Comparison of ENCODE assay signal across 8 mouse cellular contexts in the genomic region with DNA sequence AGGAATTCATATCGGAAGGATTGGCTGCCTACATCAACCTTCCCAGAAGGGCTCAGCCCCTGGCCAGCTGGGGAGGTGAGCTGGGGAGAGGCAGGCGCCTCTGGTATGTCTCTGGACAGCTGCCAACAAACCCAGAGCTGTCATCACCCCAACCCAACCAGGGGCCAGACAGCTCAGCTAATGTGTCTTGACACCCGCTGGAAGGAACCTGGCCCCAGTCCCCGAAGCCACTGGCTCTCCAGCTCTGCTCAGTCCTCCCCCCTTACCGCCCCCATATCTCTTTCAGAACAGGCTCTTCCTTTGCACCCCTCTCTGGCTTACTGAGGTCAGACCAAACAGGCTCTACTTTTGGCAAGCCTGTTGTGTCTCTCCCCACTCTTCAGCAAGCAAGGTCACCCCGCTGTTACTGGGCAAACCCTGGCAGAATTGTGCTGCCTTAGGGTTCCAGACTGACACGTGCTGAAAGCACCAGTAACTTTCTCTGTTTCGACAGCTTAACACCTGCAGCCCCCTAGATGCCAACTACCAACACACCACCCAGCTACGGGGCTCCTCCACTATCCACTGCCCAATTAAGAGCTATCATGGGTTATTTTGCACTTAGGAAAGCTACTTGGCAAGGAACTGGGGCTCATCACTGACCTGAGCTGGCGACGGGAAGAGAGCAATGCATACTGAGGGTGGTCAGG. TPM values are rescaled to one million over a fixed set of nuclear protein-coding genes. Genes with fewer than 3 reads are reported as not detected.
DNase-seq lines count a peak whose midpoint lies in the region; ATAC-seq and TF ChIP-seq lines count a peak whose summit lies in the region.

No protein-coding gene starts in this region.

- H3K4me3 ChIP-seq in lung, adult 2 months (replicated peaks; ENCODE audit: extremely low read depth, low read depth, low read length): no peak overlapping the region
- H3K4me3 ChIP-seq in embryonic facial prominence, embryonic 14.5 days (ENCODE audit: low read depth, low read length): no peak overlapping the region
- H3K4me3 ChIP-seq in heart, embryonic 13.5 days: no peak overlapping the region
- H3K4me3 ChIP-seq in lung, postnatal 0 days (ENCODE audit: low read depth, low read length): no peak overlapping the region

- H3K4me2 ChIP-seq in embryonic facial prominence, embryonic 14.5 days (ENCODE audit: low read depth, low read length): no peak overlapping the region
- H3K4me2 ChIP-seq in heart, embryonic 13.5 days: peak overlapping the region; percentile 18; the same call in 1 of the 2 replicates
- H3K4me2 ChIP-seq in lung, postnatal 0 days (replicated peaks; ENCODE audit: low read depth, low read length): no peak overlapping the region

- no peaks in the 10 kb centered on the region for H3K36me3 ChIP-seq in embryonic facial prominence, embryonic 14.5 days (ENCODE audit: control insufficient read depth, insufficient read depth, low read length)
- H3K36me3 ChIP-seq in heart, embryonic 13.5 days: no peaks in the 10 kb centered on the region
- no peaks in the 10 kb centered on the region for H3K36me3 ChIP-seq in lung, postnatal 0 days (ENCODE audit: insufficient read depth, low read length)

- no peak overlapping the region for H3K27ac ChIP-seq in embryonic facial prominence, embryonic 14.5 days (replicated peaks; ENCODE audit: low read depth, low read length)
- peak overlapping the region; percentile 97 for H3K27ac ChIP-seq in heart, embryonic 13.5 days (replicated peaks)
- no peak overlapping the region for H3K27ac ChIP-seq in lung, postnatal 0 days (ENCODE audit: low read length)

- no peaks in the 10 kb centered on the region for H3K27me3 ChIP-seq in embryonic facial prominence, embryonic 14.5 days (replicated peaks; ENCODE audit: control insufficient read depth, insufficient read depth, low read length)
- H3K27me3 ChIP-seq in heart, embryonic 13.5 days (replicated peaks): peaks cover 13% of the 10 kb centered on the region; the same call in 1 of the 2 replicates
- H3K27me3 ChIP-seq in lung, postnatal 0 days (replicated peaks; ENCODE audit: insufficient read depth, low read length): no peaks in the 10 kb centered on the region

- no peaks in the 10 kb centered on the region for H3K9me3 ChIP-seq in embryonic facial prominence, embryonic 14.5 days (ENCODE audit: control insufficient read depth, low read length)
- no peaks in the 10 kb centered on the region for H3K9me3 ChIP-seq in heart, embryonic 13.5 days
- H3K9me3 ChIP-seq in lung, postnatal 0 days (ENCODE audit: low read length): no peaks in the 10 kb centered on the region

- TF ChIP-seq EP300 in lung, postnatal 0 days (IDR thresholded peaks at IDR 0.05): no peak

- ATAC-seq in embryonic facial prominence, embryonic 14.5 days (ENCODE audit: low read depth): peak; percentile 85
- peak; percentile 90 for ATAC-seq in heart, embryonic 13.5 days (ENCODE audit: extremely low read depth, insufficient number of reproducible peaks, low FRiP score, low TSS enrichment)
- peak; percentile 85 for ATAC-seq in lung, postnatal 0 days

- DNase-seq in lung, adult 18-20 months: peak; percentile 53 to 61
- no peak for DNase-seq in lung, adult 2 months
- DNase-seq in embryonic facial prominence, embryonic 14.5 days (ENCODE audit: low spot score): peak; percentile 83
- peak; percentile 60 for DNase-seq in lung, postnatal 0 days (ENCODE audit: low spot score)
- no peak for DNase-seq in right cerebral cortex, postnatal 14 days
- DNase-seq in c-Kit-positive CD71-positive TER-119-positive erythroid progenitor cells, embryonic 14.5 days (ENCODE audit: low spot score): no peak
- no peak for DNase-seq in thymus, postnatal 14 days

- 40% methylated on average over 11 of the region's 11 CpGs for WGBS in lung, adult 2 months
- WGBS in embryonic facial prominence, embryonic 14.5 days: 46% methylated on average over 11 of the region's 11 CpGs
- WGBS in heart, embryonic 13.5 days: 11% methylated on average over 11 of the region's 11 CpGs
- 31% methylated on average over 11 of the region's 11 CpGs for WGBS in lung, postnatal 0 days

- no peak for TF ChIP-seq POLR2A in lung, adult 2 months (IDR thresholded peaks at IDR 0.05; ENCODE audit: borderline replicate concordance, extremely low read depth, low read depth, low read length)

- no peak overlapping the region for H3K9ac ChIP-seq in embryonic facial prominence, embryonic 14.5 days (ENCODE audit: low read depth, low read length)
- 0 out of 2 replicates have a peak overlapping the region, but pooled peaks have one; percentile 44 for H3K9ac ChIP-seq in heart, embryonic 13.5 days
- H3K9ac ChIP-seq in lung, postnatal 0 days (replicated peaks; ENCODE audit: low read depth): no peak overlapping the region

- H3K4me1 ChIP-seq in lung, adult 2 months (ENCODE audit: control insufficient read depth, insufficient read depth, low read length): no peaks in the 10 kb centered on the region
- peaks cover 8% of the 10 kb centered on the region for H3K4me1 ChIP-seq in embryonic facial prominence, embryonic 14.5 days (ENCODE audit: control insufficient read depth, insufficient read depth, low read length)
- peaks cover 34% of the 10 kb centered on the region for H3K4me1 ChIP-seq in heart, embryonic 13.5 days
- 0 out of 2 replicates have a peak, but pooled peaks cover 6% of the 10 kb centered on the region for H3K4me1 ChIP-seq in lung, postnatal 0 days (ENCODE audit: insufficient read depth, low read depth, low read length)

- TF ChIP-seq CTCF in lung, adult 2 months (IDR thresholded peaks at IDR 0.05; ENCODE audit: insufficient read depth, low read length): no peak
- TF ChIP-seq CTCF in lung, postnatal 0 days (IDR thresholded peaks at IDR 0.05): no peak

RNA-seq across cellular contexts. Expression of a gene that starts 5.9 kb away (rescaled TPM):
- polyA plus RNA-seq in lung, adult 2 months (2012; rRNA removed): 0.39 and 0.48 TPM in 2 replicates
- 0.17 TPM in 1 of 2 replicates, not detected in the other for polyA plus RNA-seq in embryonic facial prominence, embryonic 14.5 days (2014; fragmentation: Nextera tagmentation; extraction: Ambion mirVana)
- not detected in 2 replicates for polyA plus RNA-seq in heart, embryonic 13.5 days (2015; fragmentation: Nextera tagmentation; extraction: Ambion mirVana)
- polyA plus RNA-seq in lung, postnatal 0 days (2015; fragmentation: Nextera tagmentation; extraction: Ambion mirVana): 0.17 and 0.48 TPM in 2 replicates

RNA-seq across cellular contexts. Expression of a gene that starts 38.8 kb away (rescaled TPM):
- polyA plus RNA-seq in lung, adult 2 months (2012; rRNA removed): 65.3 and 68.3 TPM in 2 replicates
- 32.4 and 36.3 TPM in 2 replicates for polyA plus RNA-seq in embryonic facial prominence, embryonic 14.5 days (2014; fragmentation: Nextera tagmentation; extraction: Ambion mirVana)
- polyA plus RNA-seq in heart, embryonic 13.5 days (2015; fragmentation: Nextera tagmentation; extraction: Ambion mirVana): 53.4 and 59.3 TPM in 2 replicates
- polyA plus RNA-seq in lung, postnatal 0 days (2015; fragmentation: Nextera tagmentation; extraction: Ambion mirVana): 32.2 and 33.9 TPM in 2 replicates

Comparison
In these comparisons a context has a peak if more than half of its experiments do, and no peak if none do; other contexts are left out.
1. DNase-seq: peak in lung, adult 18-20 months (2 of 2), embryonic facial prominence, embryonic 14.5 days (single experiment) and lung, postnatal 0 days (single experiment); none in lung, adult 2 months (single experiment), right cerebral cortex, postnatal 14 days (single experiment), c-Kit-positive CD71-positive TER-119-positive erythroid progenitor cells, embryonic 14.5 days (single experiment) and thymus, postnatal 14 days (single experiment).
2. Peak in every context shown above with its lines, with median percentiles within 50 percentile points of each other: ATAC-seq.